Mouse (Mus musculus): ENCODE results near the gene Arl6ip1.

Gene Arl6ip1

GRCm38 (mm10) chr7:118116787-118117538 lies 12.5 kb downstream of the Arl6ip1 start:
- no peak for DNase-seq (ENCODE audit: extremely low read depth, low read depth, low spot score)

GRCm38 (mm10) chr7:118115877-118116568 lies 13.4 kb downstream of the Arl6ip1 start, which contains the start of gene Rps15a:
Gene Rps15a (minus strand): TSS chr7:118116188.
- peak; percentile 63 for DNase-seq (ENCODE audit: extremely low read depth, low read depth, low spot score)

- DNase-seq (ENCODE audit: extremely low read depth, low read depth, low spot score): no peak
These were observed 14.0 kb downstream of the Arl6ip1 start for GRCm38 (mm10) chr7:118115533-118115876.

- no peak for DNase-seq (ENCODE audit: extremely low read depth, low read depth, low spot score)
These were observed 15.7 kb downstream of the Arl6ip1 start for GRCm38 (mm10) chr7:118113541-118114297.

GRCm38 (mm10) chr7:118111128-118111527 lies 18.3 kb downstream of the Arl6ip1 start:
- no peak for DNase-seq (ENCODE audit: extremely low read depth, low read depth, low spot score)

- DNase-seq (ENCODE audit: extremely low read depth, low read depth, low spot score): no peak
These were observed 21.8 kb downstream of the Arl6ip1 start for GRCm38 (mm10) chr7:118107671-118108070.

- no peak for DNase-seq (ENCODE audit: extremely low read depth, low read depth, low spot score)
These were observed 24.9 kb downstream of the Arl6ip1 start for GRCm38 (mm10) chr7:118104458-118105052.

GRCm38 (mm10) chr7:118103462-118104379 lies 25.7 kb downstream of the Arl6ip1 start:
- DNase-seq (ENCODE audit: extremely low read depth, low read depth, low spot score): peak; percentile 39

- DNase-seq (ENCODE audit: extremely low read depth, low read depth, low spot score): peak; percentile 67
These were observed 26.6 kb downstream of the Arl6ip1 start for GRCm38 (mm10) chr7:118102678-118103461.

GRCm38 (mm10) chr7:118102231-118102630 lies 27.2 kb downstream of the Arl6ip1 start:
- no peak for DNase-seq (ENCODE audit: extremely low read depth, low read depth, low spot score)

GRCm38 (mm10) chr7:118097615-118098014 lies 31.8 kb downstream of the Arl6ip1 start:
- DNase-seq (ENCODE audit: extremely low read depth, low read depth, low spot score): no peak

- DNase-seq (ENCODE audit: extremely low read depth, low read depth, low spot score): no peak
These were observed 49.5 kb downstream of the Arl6ip1 start for GRCm38 (mm10) chr7:118079987-118080386.

GRCm38 (mm10) chr7:118079097-118079496 lies 50.4 kb downstream of the Arl6ip1 start:
- DNase-seq (ENCODE audit: extremely low read depth, low read depth, low spot score): no peak
